Mouse (Mus musculus) forebrain, embryonic 14.5 days (tissue): Measurements from ENCODE around the gene Gpx2. TPM values are rescaled to one million over a fixed set of nuclear protein-coding genes. Genes with fewer than 3 reads are reported as not detected.

Experiments used
- ATAC-seq: fragments of 200-750 bp; cut with Nextera tagmentation; 2 replicates; pipeline ENCODE4 v1.8.0; 2017; ENCODE audit warnings: mild to moderate bottlenecking, moderate library complexity
- DNase-seq: peaks from one replicate; pipeline ENCODE4 v3.0.0-alpha.2; 2015; ENCODE audit warnings: low spot score
- H3K27ac ChIP-seq: fragments of 300-500 bp; sonication (generic); 2 replicates; pipeline ENCODE4 v1.5.1; 2014; ENCODE audit warnings: low read depth, mild to moderate bottlenecking, control low read depth, low read length, moderate library complexity
- H3K27me3 ChIP-seq: fragments of 300-500 bp; sonication (generic); replicated peaks from 2 replicates; pipeline ENCODE4 v1.6.1; 2014; ENCODE audit warnings: low read length, control low read depth, mixed read lengths; ENCODE audit not compliant: control insufficient read depth, insufficient read depth
- H3K36me3 ChIP-seq: fragments of 300-500 bp; sonication (generic); 2 replicates; pipeline ENCODE4 v1.6.1; 2014; ENCODE audit warnings: low read length, control low read depth; ENCODE audit not compliant: control insufficient read depth, insufficient read depth
- H3K4me1 ChIP-seq: fragments of 300-500 bp; sonication (generic); 2 replicates; pipeline ENCODE4 v1.6.1; 2014; ENCODE audit warnings: antibody characterized with exemption, low read length, control low read depth; ENCODE audit not compliant: control insufficient read depth, insufficient read depth
- H3K4me2 ChIP-seq: fragments of 300-500 bp; sonication (generic); 2 replicates; pipeline ENCODE4 v1.6.1; 2014; ENCODE audit warnings: mild to moderate bottlenecking, control low read depth, low read length
- H3K4me3 ChIP-seq: fragments of 300-500 bp; sonication (generic); 2 replicates; pipeline ENCODE4 v1.5.1; 2014; ENCODE audit warnings: low read depth, low read length, control low read depth
- H3K9ac ChIP-seq: fragments of 300-500 bp; sonication (generic); 2 replicates; pipeline ENCODE4 v1.6.1; 2014; ENCODE audit warnings: mild to moderate bottlenecking, low read length, control low read depth, moderate library complexity
- H3K9me3 ChIP-seq: fragments of 300-500 bp; sonication (generic); replicated peaks from 2 replicates; pipeline ENCODE4 v1.6.1; 2016; ENCODE audit warnings: low read length, control low read depth, mixed read lengths; ENCODE audit not compliant: control insufficient read depth
- WGBS: fragments of 180-500 bp; shearing (Covaris S2); extraction: QIAGEN DNeasy Blood & Tissue Kit; methylation state at CpG from one replicate; pipeline ENCODE4 v1.1.7; 2014; 5-methylcytosine and 5-hydroxymethylcytosine counted together
- polyA plus RNA-seq: library from polyadenylated mRNA; unstranded; fragments of >200 nt; fragmentation: Nextera tagmentation; extraction: Ambion mirVana; gene quantifications from 2 replicates; pipeline ENCODE4 v1.2.1, GENCODE M21; 2014

The Gpx2 gene
- polyA plus RNA-seq, 1 experiment from 2014 or later, result not detected

DNA sequence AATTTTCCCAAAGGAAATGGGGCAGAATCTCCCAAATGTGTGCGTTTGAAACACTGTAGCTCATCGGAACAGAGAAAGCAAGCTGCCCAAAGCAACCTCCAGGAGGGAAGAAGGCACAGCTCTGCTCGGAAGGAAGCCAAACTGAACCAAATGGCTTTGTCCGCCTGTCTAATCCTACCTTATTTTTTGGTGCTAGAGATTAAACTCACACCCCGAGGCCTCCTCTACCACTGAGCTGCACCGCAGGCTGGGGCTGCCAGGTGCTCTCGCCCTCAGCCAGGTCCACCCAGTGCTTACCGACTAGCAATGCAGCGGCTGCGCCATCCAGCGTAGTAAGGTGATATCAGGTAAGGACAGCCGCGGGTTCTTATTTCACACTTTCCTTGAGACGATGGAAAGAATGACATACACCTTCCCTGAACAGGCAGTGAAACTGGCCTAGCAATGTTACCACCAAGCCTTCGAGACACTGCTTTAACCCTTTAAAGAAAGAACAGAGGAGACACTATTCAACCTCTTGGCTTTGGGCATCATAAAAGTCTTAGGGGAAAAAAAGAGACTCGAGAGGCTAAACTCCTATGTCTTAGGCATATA lies 44.4 kb downstream of the Gpx2 start:
- Histone ChIP-seq H3K27ac (no peak overlapping the region), H3K4me1 (no peaks in the 10 kb centered on the region), H3K9me3 (no peaks in the 10 kb centered on the region), H3K9ac (no peak overlapping the region), H3K27me3 (no peaks in the 10 kb centered on the region), H3K4me3 (no peak overlapping the region), H3K36me3 (no peaks in the 10 kb centered on the region), H3K4me2 (no peak overlapping the region)
- DNase-seq (no peak), ATAC-seq (no peak)
- 80% methylated on average over 16 of the region's 16 CpGs for WGBS

Other genes with a start within 250 kb of the Gpx2 start
- gene Sptb, start 85.0 kb downstream of the Gpx2 start, polyA plus RNA-seq, result 0.90 and 2.0 TPM in 2 replicates
- 96.0 and 114 TPM in 2 replicates for gene Churc1, start 30.0 kb downstream of the Gpx2 start, polyA plus RNA-seq
- gene Fntb, start 30.0 kb downstream of the Gpx2 start, polyA plus RNA-seq, result 38.2 and 39.0 TPM in 2 replicates
- 11.8 and 18.2 TPM in 2 replicates for gene Rab15, start 27.4 kb upstream of the Gpx2 start, polyA plus RNA-seq
- gene Max, start 166.6 kb upstream of the Gpx2 start, polyA plus RNA-seq, result 105 and 109 TPM in 2 replicates